Mouse (Mus musculus) MEL (cell line): ENCODE data around the gene Hmgcr. TPM values are rescaled to one million over a fixed set of nuclear protein-coding genes. Genes with fewer than 3 reads are reported as not detected.

Source experiments
- DNase-seq: peaks from one replicate; pipeline ENCODE4 v3.0.0; 2011; ENCODE audit warnings: low read depth, low spot score
- H3K27ac ChIP-seq: 2 replicates; pipeline ENCODE4 v1.5.1; 2012; ENCODE audit warnings: low read depth, mild to moderate bottlenecking, control low read depth, low read length, moderate library complexity; ENCODE audit not compliant: control insufficient read depth
- H3K27me3 ChIP-seq, 2 experiments: fragments of 150-350 bp in 1 of 2; sonication (generic) in 1 of 2; 2 replicates each; pipeline ENCODE4 v1.6.1; 2012; ENCODE audit warnings: low read length in 2 of 2, mild to moderate bottlenecking in 2 of 2, improper control_type of control experiment in 1 of 2, moderate library complexity in 1 of 2; ENCODE audit not compliant: insufficient read depth in 2 of 2, control insufficient read depth in 1 of 2
- H3K36me3 ChIP-seq, 2 experiments: 2 replicates each; pipeline ENCODE4 v1.6.1; 2012 to 2014; ENCODE audit warnings: low read length in 2 of 2, improper control_type of control experiment in 1 of 2, inconsistent platforms in 1 of 2, mild to moderate bottlenecking in 1 of 2; ENCODE audit not compliant: insufficient read depth in 2 of 2, control insufficient read depth in 1 of 2
- H3K4me1 ChIP-seq, 2 experiments: fragments of 150-350 bp in 1 of 2; sonication (generic) in 1 of 2; 2 replicates each; pipeline ENCODE4 v1.6.1; 2012; ENCODE audit warnings: low read length in 2 of 2, improper control_type of control experiment in 1 of 2, mild to moderate bottlenecking in 1 of 2; ENCODE audit not compliant: insufficient read depth in 2 of 2, control insufficient read depth in 1 of 2
- H3K4me3 ChIP-seq, 2 experiments: fragments of 150-350 bp in 1 of 2; sonication (generic) in 1 of 2; 2 replicates each; pipeline ENCODE4 v1.5.1; 2012; ENCODE audit warnings: low read depth in 2 of 2, low read length in 2 of 2, mild to moderate bottlenecking in 2 of 2, moderate library complexity in 2 of 2, control low read depth in 1 of 2, improper control_type of control experiment in 1 of 2; ENCODE audit not compliant: control insufficient read depth in 1 of 2, insufficient read depth in 1 of 2
- H3K79me2 ChIP-seq: 2 replicates; pipeline ENCODE4 v1.6.1; 2012; ENCODE audit warnings: mild to moderate bottlenecking, low read length, moderate library complexity; ENCODE audit not compliant: control insufficient read depth, poor library complexity, insufficient read depth
- H3K9ac ChIP-seq: 2 replicates; pipeline ENCODE4 v1.6.1; 2012; ENCODE audit warnings: low read depth, mild to moderate bottlenecking, control low read depth, low read length, moderate library complexity; ENCODE audit not compliant: control insufficient read depth, poor library complexity, severe bottlenecking
- H3K9me3 ChIP-seq: fragments of 150-350 bp; sonication (generic); replicated peaks from 2 replicates; pipeline ENCODE4 v1.6.1; 2012; ENCODE audit warnings: mild to moderate bottlenecking, low read length, improper control_type of control experiment, moderate library complexity; ENCODE audit not compliant: insufficient read depth
- BHLHE40 ChIP-seq: IDR thresholded peaks from 2 replicates; pipeline ENCODE4 v1.6.1; 2012; ENCODE audit warnings: low read depth, mild to moderate bottlenecking, inconsistent platforms, low read length, improper control_type of control experiment, borderline replicate concordance
- CHD2 ChIP-seq: IDR thresholded peaks from 2 replicates; pipeline ENCODE4 v1.6.1; 2011; ENCODE audit warnings: low read length, improper control_type of control experiment
- ELF1 ChIP-seq: IDR thresholded peaks from 2 replicates; pipeline ENCODE4 v1.6.1; 2014; ENCODE audit warnings: low read depth, mild to moderate bottlenecking, inconsistent platforms, low read length, improper control_type of control experiment, moderate library complexity
- EP300 ChIP-seq, 2 experiments: IDR thresholded peaks; 2 replicates each; pipeline ENCODE4 v1.6.1; 2011; ENCODE audit warnings: improper control_type of control experiment in 2 of 2, low read length in 2 of 2, low read depth in 1 of 2, mild to moderate bottlenecking in 1 of 2
- GABPA ChIP-seq: IDR thresholded peaks from 2 replicates; pipeline ENCODE4 v1.6.1; 2012; ENCODE audit warnings: low read depth, mild to moderate bottlenecking, inconsistent platforms, low read length, improper control_type of control experiment, moderate library complexity
- HCFC1 ChIP-seq: IDR thresholded peaks from 2 replicates; pipeline ENCODE4 v1.6.1; 2012; ENCODE audit warnings: low read depth, mild to moderate bottlenecking, inconsistent platforms, low read length, improper control_type of control experiment, moderate library complexity
- MAFK ChIP-seq: IDR thresholded peaks from 2 replicates; pipeline ENCODE4 v1.6.1; 2011; ENCODE audit warnings: low read depth, mild to moderate bottlenecking, low read length, improper control_type of control experiment, borderline replicate concordance
- MEF2A ChIP-seq: IDR thresholded peaks from 2 replicates; pipeline ENCODE4 v1.6.1; 2014; ENCODE audit warnings: low read depth, mild to moderate bottlenecking, inconsistent platforms, low read length, improper control_type of control experiment; ENCODE audit not compliant: poor library complexity, insufficient replicate concordance, severe bottlenecking; ENCODE audit errors: extremely low read depth
- MYB ChIP-seq: IDR thresholded peaks from 2 replicates; pipeline ENCODE4 v1.6.1; 2011; ENCODE audit warnings: mild to moderate bottlenecking, low read depth, low read length, improper control_type of control experiment
- MYC ChIP-seq: IDR thresholded peaks from 2 replicates; pipeline ENCODE4 v1.6.1; 2011; ENCODE audit warnings: low read depth, mild to moderate bottlenecking, low read length, improper control_type of control experiment, moderate library complexity
- NELFE ChIP-seq: IDR thresholded peaks from 2 replicates; pipeline ENCODE4 v1.6.1; 2011; ENCODE audit warnings: low read depth, low read length, improper control_type of control experiment
- RAD21 ChIP-seq: IDR thresholded peaks from 2 replicates; pipeline ENCODE4 v1.6.1; 2011; ENCODE audit warnings: mild to moderate bottlenecking, low read depth, low read length, improper control_type of control experiment
- SMC3 ChIP-seq: IDR thresholded peaks from 2 replicates; pipeline ENCODE4 v1.6.1; 2011; ENCODE audit warnings: low read depth, low read length, improper control_type of control experiment
- TAL1 ChIP-seq: IDR thresholded peaks from 2 replicates; pipeline ENCODE4 v1.6.1; 2012; ENCODE audit warnings: mild to moderate bottlenecking, inconsistent platforms, low read length, moderate library complexity, mixed read lengths
- TBP ChIP-seq: IDR thresholded peaks from 2 replicates; pipeline ENCODE4 v1.8.0; 2011; ENCODE audit warnings: low read depth, low read length, improper control_type of control experiment
- USF1 ChIP-seq: IDR thresholded peaks from 2 replicates; pipeline ENCODE4 v1.6.1; 2014; ENCODE audit warnings: low read depth, mild to moderate bottlenecking, inconsistent platforms, low read length, improper control_type of control experiment, moderate library complexity
- USF2 ChIP-seq, 2 experiments: IDR thresholded peaks; 2 replicates each; pipeline ENCODE4 v1.6.1; 2011 to 2012; ENCODE audit warnings: improper control_type of control experiment in 2 of 2, low read length in 2 of 2, borderline replicate concordance in 1 of 2, inconsistent platforms in 1 of 2, low read depth in 1 of 2, mild to moderate bottlenecking in 1 of 2; ENCODE audit not compliant: insufficient read depth in 1 of 2
- ZC3H11A ChIP-seq: IDR thresholded peaks from 2 replicates; pipeline ENCODE4 v1.6.1; 2012; ENCODE audit warnings: low read depth, mild to moderate bottlenecking, inconsistent platforms, low read length, improper control_type of control experiment
- polyA plus RNA-seq, 2 experiments: library from polyadenylated mRNA; stranded (reverse) in 1 of 2; unstranded in 1 of 2; fragments of >175 nt in 1 of 2; fragments of >200 nt in 1 of 2; gene quantifications; 2 replicates each; pipeline versions ENCODE4 v1.2.1 to v1.2.4; 2012; ENCODE audit warnings: low replicate concordance in 2 of 2, low read depth in 1 of 2; ENCODE audit not compliant: insufficient read length in 2 of 2, insufficient read depth in 1 of 2, missing spikeins in 1 of 2
- total RNA-seq: library from RNA; depleted of rRNA; stranded (reverse); fragments of 300-350 nt; gene quantifications from 2 replicates; pipeline ENCODE4 v1.2.3, GENCODE M21; 2012

The Hmgcr gene
- total and polyA plus RNA-seq, 3 experiments = 52.5 to 69.8 TPM; not detected in 1

DNA sequence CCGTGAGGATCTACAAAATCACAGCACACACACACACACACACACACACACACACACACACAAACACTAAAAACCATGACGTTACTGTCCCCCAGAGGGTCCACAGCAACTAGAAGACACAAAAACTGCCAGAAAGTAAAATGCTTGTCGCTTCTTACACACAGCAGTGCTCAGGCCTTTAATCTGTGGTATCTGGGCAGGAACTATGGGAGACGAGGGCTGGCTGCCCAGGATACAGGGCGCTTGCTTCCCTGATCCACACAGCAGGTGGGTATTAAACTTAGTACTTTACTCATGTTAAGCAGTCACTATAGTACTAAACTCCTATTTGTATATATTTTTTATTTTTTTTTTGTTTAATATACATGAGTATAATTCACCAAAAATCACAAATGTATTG lies 24.9 kb downstream of the Hmgcr start:
- Histone ChIP-seq H3K27me3 (no peaks in the 10 kb centered on the region), H3K9me3 (no peaks in the 10 kb centered on the region), H3K4me1 (no peaks in the 10 kb centered on the region), H3K36me3 (peaks cover 0 to 4% of the 10 kb centered on the region in 2 experiments; a peak in 2 of 4 replicates), H3K79me2 (no peaks in the 10 kb centered on the region), H3K27ac (no peak overlapping the region), H3K4me3 (no peak overlapping the region), H3K9ac (no peak overlapping the region)
- DNase-seq = no peak
- TF ChIP-seq TBP (no peak), GABPA (no peak)

DNA sequence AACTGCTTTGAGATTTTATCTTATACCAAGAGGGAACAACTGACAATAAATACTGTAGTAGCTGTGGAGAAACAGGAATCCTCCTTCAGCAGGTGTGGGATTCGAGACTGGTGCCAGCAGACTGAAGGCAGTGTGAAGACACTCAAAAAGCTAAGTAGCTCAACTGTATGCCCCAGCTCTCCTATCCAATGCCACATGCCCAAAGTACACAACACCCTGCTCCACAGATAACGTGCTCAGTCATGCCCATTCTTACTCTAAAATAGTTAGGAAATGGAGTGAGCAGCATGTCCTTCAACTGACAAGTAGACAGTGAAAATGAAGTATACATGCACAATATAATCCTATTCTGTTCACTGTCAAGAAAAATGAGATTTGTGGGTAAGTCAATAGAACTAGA lies 26.6 kb downstream of the Hmgcr start:
- Histone ChIP-seq H3K9ac (no peak overlapping the region), H3K79me2 (no peaks in the 10 kb centered on the region), H3K4me1 (no peaks in the 10 kb centered on the region), H3K27me3 (no peaks in the 10 kb centered on the region), H3K4me3 (no peak overlapping the region), H3K9me3 (no peaks in the 10 kb centered on the region), H3K27ac (no peak overlapping the region), H3K36me3 (no peaks in the 10 kb centered on the region; a peak in 2 of 4 replicates)
- no peak for TF ChIP-seq GABPA
- TF ChIP-seq USF2 (IDR thresholded peaks at IDR 0.05; ENCODE audit: borderline replicate concordance in 1 of 2, insufficient read depth in 1 of 2, low read depth in 1 of 2, low read length in 2 of 2) = no peak
- TF ChIP-seq ELF1 = no peak
- no peak for TF ChIP-seq CHD2
- TF ChIP-seq SMC3 = no peak
- no peak for TF ChIP-seq TAL1
- no peak for TF ChIP-seq BHLHE40
- TF ChIP-seq ZC3H11A = no peak
- no peak for TF ChIP-seq MYB
- no peak for TF ChIP-seq NELFE
- TF ChIP-seq RAD21 = no peak
- no peak for TF ChIP-seq MEF2A
- TF ChIP-seq MYC = no peak
- no peak for DNase-seq

DNA sequence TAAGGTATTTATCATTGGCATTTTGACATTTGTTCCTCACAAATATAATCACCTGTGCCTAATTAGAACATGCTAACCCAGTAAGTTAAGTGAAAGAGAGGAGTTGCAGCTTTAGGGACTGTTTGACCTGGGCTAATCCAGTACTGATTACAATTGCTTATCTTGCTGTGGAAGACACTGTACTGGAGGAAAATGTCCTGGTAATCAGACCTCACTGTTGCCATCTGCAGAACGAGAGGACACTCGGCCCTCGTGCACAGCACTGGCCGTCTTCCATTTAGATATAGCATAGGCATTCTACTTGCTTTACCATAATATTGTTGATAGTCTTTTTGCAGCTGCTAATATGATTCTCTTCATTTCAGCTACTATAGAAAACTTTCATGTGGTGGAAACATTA lies 40.3 kb downstream of the Hmgcr start:
- Histone ChIP-seq H3K27me3 (no peaks in the 10 kb centered on the region), H3K27ac (no peak overlapping the region), H3K9me3 (no peaks in the 10 kb centered on the region), H3K79me2 (no peaks in the 10 kb centered on the region), H3K4me3 (no peak overlapping the region), H3K9ac (no peak overlapping the region), H3K36me3 (peaks cover 0 to 10% of the 10 kb centered on the region in 2 experiments; a peak in 1 of 4 replicates), H3K4me1 (no peaks in the 10 kb centered on the region)
- no peak for DNase-seq
- TF ChIP-seq EP300 (IDR thresholded peaks at IDR 0.05; ENCODE audit: low read depth in 1 of 2, low read length in 2 of 2) (no peak), NELFE (no peak), MAFK (no peak), USF1 (no peak), SMC3 (no peak), MYB (no peak), HCFC1 (no peak)
